8 mouse cellular contexts compared by ENCODE assay signal in the genomic region with DNA sequence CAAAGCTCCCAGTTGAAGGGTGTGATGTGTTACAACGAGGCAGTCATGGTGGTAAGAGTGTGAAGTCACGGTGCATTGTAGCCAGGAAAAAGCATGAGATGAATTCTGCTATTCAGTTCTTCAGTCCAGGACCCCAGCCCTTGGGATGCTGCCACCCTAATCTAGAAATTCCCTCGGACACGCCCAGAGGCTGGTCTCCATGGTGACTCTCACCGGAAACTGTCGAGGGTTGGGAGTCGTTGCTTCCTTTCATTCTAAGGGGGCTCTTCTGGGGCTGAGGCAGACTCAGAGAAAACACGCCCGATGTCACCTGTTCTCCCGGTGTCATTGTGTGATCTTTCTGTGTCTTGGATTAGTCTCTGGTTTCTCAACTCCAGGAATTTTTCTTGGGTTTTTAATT. TPM values are rescaled to one million over a fixed set of nuclear protein-coding genes. Genes with fewer than 3 reads are reported as not detected.
A peak's percentile ranks its signal among the peaks of the same experiment; 100 is the strongest.
DNase-seq lines count a peak whose midpoint lies in the region; ATAC-seq lines count a peak whose summit lies in the region.

No protein-coding gene starts in this region.

- no peaks in the 10 kb centered on the region for H3K36me3 ChIP-seq in kidney, embryonic 16.5 days (ENCODE audit: insufficient read depth, low read length)
- no peaks in the 10 kb centered on the region for H3K36me3 ChIP-seq in embryonic facial prominence, embryonic 12.5 days
- no peaks in the 10 kb centered on the region for H3K36me3 ChIP-seq in intestine, embryonic 16.5 days (ENCODE audit: control insufficient read depth, insufficient read depth, low read length)
- no peaks in the 10 kb centered on the region for H3K36me3 ChIP-seq in neural tube, embryonic 14.5 days (ENCODE audit: control insufficient read depth, insufficient read depth, low read length)

- ATAC-seq in kidney, embryonic 16.5 days (ENCODE audit: low FRiP score, low TSS enrichment) = no peak
- ATAC-seq in embryonic facial prominence, embryonic 12.5 days (ENCODE audit: insufficient number of reproducible peaks, insufficient read depth, low FRiP score, low TSS enrichment) = no peak
- ATAC-seq in intestine, embryonic 16.5 days = no peak
- no peak for ATAC-seq in neural tube, embryonic 14.5 days (ENCODE audit: low read depth)

- H3K4me1 ChIP-seq in kidney, embryonic 16.5 days (ENCODE audit: insufficient read depth, low read length) = peaks cover 43% of the 10 kb centered on the region
- peaks cover 59% of the 10 kb centered on the region for H3K4me1 ChIP-seq in embryonic facial prominence, embryonic 12.5 days
- peaks cover 46% of the 10 kb centered on the region for H3K4me1 ChIP-seq in intestine, embryonic 16.5 days (ENCODE audit: control insufficient read depth, insufficient read depth, low read length)
- H3K4me1 ChIP-seq in neural tube, embryonic 14.5 days (ENCODE audit: control insufficient read depth, insufficient read depth, low read length) = peaks cover 54% of the 10 kb centered on the region

- H3K4me3 ChIP-seq in kidney, embryonic 16.5 days (ENCODE audit: low read length) = no peak overlapping the region
- H3K4me3 ChIP-seq in embryonic facial prominence, embryonic 12.5 days = no peak overlapping the region
- H3K4me3 ChIP-seq in intestine, embryonic 16.5 days (ENCODE audit: low read length) = no peak overlapping the region
- H3K4me3 ChIP-seq in neural tube, embryonic 14.5 days (ENCODE audit: low read depth, low read length) = no peak overlapping the region

- DNase-seq in kidney, postnatal 36 days = no peak
- no peak for DNase-seq in adrenal gland, postnatal 10 days
- DNase-seq in adrenal gland, adult 2 months = no peak
- no peak for DNase-seq in kidney, postnatal 25 days

- no peak overlapping the region for H3K27ac ChIP-seq in kidney, embryonic 16.5 days (ENCODE audit: low read length)
- H3K27ac ChIP-seq in embryonic facial prominence, embryonic 12.5 days = peak overlapping the region; percentile 78; the same call in 1 of the 2 replicates
- peak overlapping the region; percentile 91 for H3K27ac ChIP-seq in intestine, embryonic 16.5 days (ENCODE audit: low read length)
- peak overlapping the region; percentile 76 for H3K27ac ChIP-seq in neural tube, embryonic 14.5 days (ENCODE audit: low read depth, low read length)

- 7% methylated on average over 10 of the region's 10 CpGs for WGBS in kidney, embryonic 16.5 days
- 6% methylated on average over 10 of the region's 10 CpGs for WGBS in embryonic facial prominence, embryonic 12.5 days
- WGBS in intestine, embryonic 16.5 days = 12% methylated on average over 10 of the region's 10 CpGs
- WGBS in neural tube, embryonic 14.5 days = 2% methylated on average over 10 of the region's 10 CpGs

- H3K9ac ChIP-seq in kidney, embryonic 16.5 days (replicated peaks; ENCODE audit: low read length) = 0 out of 2 replicates have a peak overlapping the region, but pooled peaks have one; percentile 5
- no peak overlapping the region for H3K9ac ChIP-seq in embryonic facial prominence, embryonic 12.5 days
- no peak overlapping the region for H3K9ac ChIP-seq in intestine, embryonic 16.5 days (ENCODE audit: low read depth, low read length)
- H3K9ac ChIP-seq in neural tube, embryonic 14.5 days (replicated peaks; ENCODE audit: low read depth, low read length) = no peak overlapping the region

- H3K4me2 ChIP-seq in kidney, embryonic 16.5 days (replicated peaks; ENCODE audit: low read depth, low read length) = 0 out of 2 replicates have a peak overlapping the region, but pooled peaks have one; percentile 35
- H3K4me2 ChIP-seq in embryonic facial prominence, embryonic 12.5 days (replicated peaks) = peak overlapping the region; percentile 31
- H3K4me2 ChIP-seq in intestine, embryonic 16.5 days (ENCODE audit: low read depth, low read length) = peak overlapping the region; percentile 32; the same call in 1 of the 2 replicates
- no peak overlapping the region for H3K4me2 ChIP-seq in neural tube, embryonic 14.5 days (ENCODE audit: low read depth, low read length)

- H3K27me3 ChIP-seq in kidney, embryonic 16.5 days (ENCODE audit: insufficient read depth, low read length) = no peaks in the 10 kb centered on the region
- no peaks in the 10 kb centered on the region for H3K27me3 ChIP-seq in embryonic facial prominence, embryonic 12.5 days
- H3K27me3 ChIP-seq in intestine, embryonic 16.5 days (replicated peaks; ENCODE audit: control insufficient read depth, insufficient read depth, low read length) = no peaks in the 10 kb centered on the region
- no peaks in the 10 kb centered on the region for H3K27me3 ChIP-seq in neural tube, embryonic 14.5 days (ENCODE audit: control insufficient read depth, insufficient read depth, low read length)

- no peaks in the 10 kb centered on the region for H3K9me3 ChIP-seq in kidney, embryonic 16.5 days (ENCODE audit: low read length)
- no peaks in the 10 kb centered on the region for H3K9me3 ChIP-seq in embryonic facial prominence, embryonic 12.5 days
- no peaks in the 10 kb centered on the region for H3K9me3 ChIP-seq in intestine, embryonic 16.5 days (ENCODE audit: control insufficient read depth, low read length)
- no peaks in the 10 kb centered on the region for H3K9me3 ChIP-seq in neural tube, embryonic 14.5 days (ENCODE audit: control insufficient read depth, low read length)

RNA-seq across cellular contexts. Expression of gene Prrc2b, which starts 15.7 kb away (rescaled TPM):
- 30.3 and 30.4 TPM in 2 replicates for polyA plus RNA-seq in kidney, embryonic 16.5 days (2015; fragmentation: Nextera tagmentation; extraction: Ambion mirVana)
- 81.8 and 83.2 TPM in 2 replicates for polyA plus RNA-seq in embryonic facial prominence, embryonic 12.5 days (2016; fragmentation: Nextera tagmentation; extraction: Ambion mirVana)
- polyA plus RNA-seq in intestine, embryonic 16.5 days (2015; fragmentation: Nextera tagmentation; extraction: Ambion mirVana) = 14.4 and 16.2 TPM in 2 replicates
- 101 and 118 TPM in 2 replicates for polyA plus RNA-seq in neural tube, embryonic 14.5 days (2014; fragmentation: Nextera tagmentation; extraction: Ambion mirVana)
- 100 to 1,000 TPM in 1 of 2 experiments, 10 to 100 TPM in 1; 83.4 to 102 TPM for total RNA-seq in adrenal gland, postnatal 10 days (2021)
- total RNA-seq in adrenal gland, adult 2 months (2021) = 100 to 1,000 TPM in 1 of 2 experiments, 10 to 100 TPM in 1; 93.5 to 104 TPM
- polyA plus RNA-seq in adrenal gland, adult 2 months (2012; rRNA removed) = 70.0 and 82.7 TPM in 2 replicates
